Mouse (Mus musculus): ENCODE data around the gene Usp36. TPM values are rescaled to one million over a fixed set of nuclear protein-coding genes. Genes with fewer than 3 reads are reported as not detected.
"Not testable (repeated sequence)": the region's sequence is repeated elsewhere in the genome, so short reads cannot be mapped to it uniquely, and the experiment has no call there.

The Usp36 gene
- polyA plus RNA-seq, 1 experiment from 2014 or later, result 25.6 TPM

- peak overlapping the region; percentile 61; the same call in 1 of the 2 replicates for H3K27ac ChIP-seq
- H3K27me3 ChIP-seq (ENCODE audit: low read depth, poor library complexity, severe bottlenecking), result no peaks in the 10 kb centered on the region
- peaks cover 43% of the 10 kb centered on the region for H3K36me3 ChIP-seq
- no peak for DNase-seq (ENCODE audit: low spot score)
- WGBS, result 66% methylated on average over 3 of the region's 3 CpGs
- H3K4me3 ChIP-seq, result no peak overlapping the region
- H3K4me1 ChIP-seq, result peaks cover 60% of the 10 kb centered on the region
- H3K9me3 ChIP-seq (replicated peaks), result no peaks in the 10 kb centered on the region
These were observed 32.6 kb upstream of the Usp36 start for GRCm38 (mm10) chr11:118322647-118323046.

GRCm38 (mm10) chr11:118321971-118322370 is 31.9 kb upstream of the Usp36 start:
- peak overlapping the region; percentile 61 for H3K27ac ChIP-seq
- H3K4me3 ChIP-seq, result no peak overlapping the region
- WGBS, result 71% methylated on average over 4 of the region's 4 CpGs
- H3K4me1 ChIP-seq, result peaks cover 56% of the 10 kb centered on the region
- H3K9me3 ChIP-seq (replicated peaks), result no peaks in the 10 kb centered on the region
- no peaks in the 10 kb centered on the region for H3K27me3 ChIP-seq (ENCODE audit: low read depth, poor library complexity, severe bottlenecking)
- H3K36me3 ChIP-seq, result peaks cover 43% of the 10 kb centered on the region
- DNase-seq (ENCODE audit: low spot score), result no peak

- peaks cover 51% of the 10 kb centered on the region for H3K4me1 ChIP-seq
- DNase-seq (ENCODE audit: low spot score), result no peak
- H3K27me3 ChIP-seq (ENCODE audit: low read depth, poor library complexity, severe bottlenecking), result no peaks in the 10 kb centered on the region
- H3K4me3 ChIP-seq, result no peak overlapping the region
- H3K9me3 ChIP-seq (replicated peaks), result no peaks in the 10 kb centered on the region
- WGBS, result 80% methylated on average over 7 of the region's 7 CpGs
- peaks cover 48% of the 10 kb centered on the region for H3K36me3 ChIP-seq
- peak overlapping the region; percentile 61; the same call in 1 of the 2 replicates for H3K27ac ChIP-seq
These were observed 31.5 kb upstream of the Usp36 start for GRCm38 (mm10) chr11:118321500-118321899.

- H3K27me3 ChIP-seq (ENCODE audit: low read depth, poor library complexity, severe bottlenecking), result no peaks in the 10 kb centered on the region
- H3K36me3 ChIP-seq, result peaks cover 64% of the 10 kb centered on the region
- H3K27ac ChIP-seq, result no peak overlapping the region
- 63% methylated on average over 5 of the region's 5 CpGs for WGBS
- H3K4me3 ChIP-seq, result no peak overlapping the region
- H3K9me3 ChIP-seq (replicated peaks), result no peaks in the 10 kb centered on the region
- H3K4me1 ChIP-seq, result peaks cover 25% of the 10 kb centered on the region
- peak; percentile 50 for DNase-seq (ENCODE audit: low spot score)
These were observed 28.6 kb upstream of the Usp36 start for GRCm38 (mm10) chr11:118318678-118319077.

GRCm38 (mm10) chr11:118317129-118317528 is 27.1 kb upstream of the Usp36 start:
- Histone ChIP-seq H3K27me3 (ENCODE audit: low read depth, poor library complexity, severe bottlenecking) (no peaks in the 10 kb centered on the region), H3K4me1 (peaks cover 12% of the 10 kb centered on the region), H3K4me3 (no peak overlapping the region), H3K36me3 (peaks cover 79% of the 10 kb centered on the region), H3K9me3 (replicated peaks) (no peaks in the 10 kb centered on the region), H3K27ac (no peak overlapping the region)
- 21% methylated on average over 7 of the region's 7 CpGs for WGBS
- DNase-seq (ENCODE audit: low spot score), result peak; percentile 56

- Histone ChIP-seq H3K36me3 (peaks cover 87% of the 10 kb centered on the region), H3K27ac (no peak overlapping the region), H3K27me3 (ENCODE audit: low read depth, poor library complexity, severe bottlenecking) (no peaks in the 10 kb centered on the region), H3K9me3 (replicated peaks) (no peaks in the 10 kb centered on the region), H3K4me3 (no peak overlapping the region), H3K4me1 (peaks cover 4% of the 10 kb centered on the region; the same call in 1 of the 2 replicates)
- no peak for DNase-seq (ENCODE audit: low spot score)
- WGBS, result 89% methylated on average over 8 of the region's 8 CpGs
These were observed 26.3 kb upstream of the Usp36 start for GRCm38 (mm10) chr11:118316231-118316806.

GRCm38 (mm10) chr11:118312132-118312723 is 22.2 kb upstream of the Usp36 start:
- Histone ChIP-seq H3K27me3 (ENCODE audit: low read depth, poor library complexity, severe bottlenecking) (no peaks in the 10 kb centered on the region), H3K4me3 (no peak overlapping the region), H3K9me3 (replicated peaks) (peaks cover 6% of the 10 kb centered on the region; the same call in 1 of the 2 replicates), H3K4me1 (no peaks in the 10 kb centered on the region), H3K36me3 (peaks cover 95% of the 10 kb centered on the region), H3K27ac (no peak overlapping the region)
- no peak for DNase-seq (ENCODE audit: low spot score)
- 86% methylated on average over 6 of the region's 6 CpGs for WGBS

GRCm38 (mm10) chr11:118307962-118308361 is 17.9 kb upstream of the Usp36 start:
- 83% methylated on average over 2 of the region's 2 CpGs for WGBS
- H3K9me3 ChIP-seq (replicated peaks); H3K27ac ChIP-seq; H3K27me3 ChIP-seq (ENCODE audit: low read depth, poor library complexity, severe bottlenecking); H3K4me1 ChIP-seq; DNase-seq (ENCODE audit: low spot score); H3K4me3 ChIP-seq: not testable (repeated sequence)
- peaks cover 86% of the 10 kb centered on the region for H3K36me3 ChIP-seq

GRCm38 (mm10) chr11:118303959-118304358 is 13.9 kb upstream of the Usp36 start:
- H3K9me3 ChIP-seq (replicated peaks); H3K4me1 ChIP-seq; DNase-seq (ENCODE audit: low spot score); H3K4me3 ChIP-seq; H3K27ac ChIP-seq; H3K27me3 ChIP-seq (ENCODE audit: low read depth, poor library complexity, severe bottlenecking): not testable (repeated sequence)
- WGBS, result 90% methylated on average over 4 of the region's 4 CpGs
- peaks cover 75% of the 10 kb centered on the region for H3K36me3 ChIP-seq

- Histone ChIP-seq H3K27ac (no peak overlapping the region), H3K27me3 (ENCODE audit: low read depth, poor library complexity, severe bottlenecking) (no peaks in the 10 kb centered on the region), H3K4me3 (no peak overlapping the region), H3K4me1 (peaks cover 3% of the 10 kb centered on the region; the same call in 1 of the 2 replicates), H3K36me3 (peaks cover 40% of the 10 kb centered on the region), H3K9me3 (replicated peaks) (no peaks in the 10 kb centered on the region)
- 79% methylated on average over 2 of the region's 2 CpGs for WGBS
- no peak for DNase-seq (ENCODE audit: low spot score)
These were observed 8.8 kb upstream of the Usp36 start for GRCm38 (mm10) chr11:118298810-118299209.

GRCm38 (mm10) chr11:118297967-118298366 is 7.9 kb upstream of the Usp36 start:
- Histone ChIP-seq H3K9me3 (replicated peaks) (no peaks in the 10 kb centered on the region), H3K4me3 (no peak overlapping the region), H3K4me1 (peaks cover 3% of the 10 kb centered on the region; the same call in 1 of the 2 replicates), H3K27me3 (ENCODE audit: low read depth, poor library complexity, severe bottlenecking) (no peaks in the 10 kb centered on the region), H3K27ac (0 out of 2 replicates have a peak overlapping the region, but pooled peaks have one; percentile 15), H3K36me3 (peaks cover 31% of the 10 kb centered on the region)
- 81% methylated on average over 3 of the region's 3 CpGs for WGBS
- no peak for DNase-seq (ENCODE audit: low spot score)

GRCm38 (mm10) chr11:118295026-118295425 is 5.0 kb upstream of the Usp36 start:
- no peak for DNase-seq (ENCODE audit: low spot score)
- Histone ChIP-seq H3K4me1 (peaks cover 8% of the 10 kb centered on the region), H3K27me3 (ENCODE audit: low read depth, poor library complexity, severe bottlenecking) (no peaks in the 10 kb centered on the region), H3K27ac (no peak overlapping the region), H3K36me3 (0 out of 2 replicates have a peak, but pooled peaks cover 3% of the 10 kb centered on the region), H3K4me3 (no peak overlapping the region), H3K9me3 (replicated peaks) (no peaks in the 10 kb centered on the region)
- WGBS, result 81% methylated on average over 2 of the region's 2 CpGs

GRCm38 (mm10) chr11:118292671-118293070 is 2.6 kb upstream of the Usp36 start:
- Histone ChIP-seq H3K27ac (no peak overlapping the region), H3K4me3 (no peak overlapping the region), H3K9me3 (replicated peaks) (no peaks in the 10 kb centered on the region), H3K27me3 (ENCODE audit: low read depth, poor library complexity, severe bottlenecking) (no peaks in the 10 kb centered on the region), H3K4me1 (peaks cover 18% of the 10 kb centered on the region), H3K36me3 (peaks cover 2% of the 10 kb centered on the region)
- 72% methylated on average over 6 of the region's 6 CpGs for WGBS
- DNase-seq (ENCODE audit: low spot score), result no peak
